Mouse (Mus musculus) heart, adult 18-20 months (tissue): ENCODE data around the gene Olfr1480. TPM values are rescaled to one million over a fixed set of nuclear protein-coding genes. Genes with fewer than 3 reads are reported as not detected.

Experiments
- DNase-seq, 2 experiments: peaks; one replicate each; pipeline ENCODE4 v3.0.0; 2021 to 2022; ENCODE audit warnings: mixed read lengths in 1 of 2
- long read RNA-seq, 2 experiments: library from polyadenylated mRNA; stranded (forward); transcript quantifications; one replicate each; pipeline ENCODE4 v2.0.0; 2021
- total RNA-seq, 2 experiments: library from RNA; stranded (reverse); gene quantifications; 2 replicates each; pipeline ENCODE4 v1.2.3; 2021

Olfr1480 gene
- total RNA-seq, result not detected
- long read RNA-seq, experiment 1, result 0 reads
- long read RNA-seq, experiment 2, result 0 reads

- DNase-seq, result no peak
These were observed at the start of gene Olfr1480 for GRCm38 (mm10) chr19:13527613-13528012. Gene Olfr1480, plus strand, starts transcription at chr19:13527913.

- DNase-seq, result no peak
These were observed 47.6 kb upstream of the Olfr1480 start, which contains the start of gene Olfr1475 for GRCm38 (mm10) chr19:13480096-13480495. Gene Olfr1475, minus strand, starts transcription at chr19:13480196.

- no peak for DNase-seq
These were observed 27.5 kb upstream of the Olfr1480 start, which contains the start of gene Olfr1477 for GRCm38 (mm10) chr19:13500246-13500645. Gene Olfr1477, plus strand, starts transcription at chr19:13500546.

Other genes starting within 250 kb of the Olfr1480 start
- not detected for gene Olfr1465, start 212.4 kb upstream of the Olfr1480 start, total RNA-seq
- gene Olfr1466, start 189.1 kb upstream of the Olfr1480 start, total RNA-seq, result not detected
- not detected for gene Olfr1467, start 165.7 kb upstream of the Olfr1480 start, total RNA-seq
- not detected for gene Olfr1469, start 120.1 kb upstream of the Olfr1480 start, total RNA-seq
- gene Olfr1471, start 84.5 kb upstream of the Olfr1480 start, total RNA-seq, result not detected
- not detected for gene Olfr1472, start 71.8 kb upstream of the Olfr1480 start, total RNA-seq
- not detected for gene Olfr1474, start 58.3 kb upstream of the Olfr1480 start, total RNA-seq
- gene Olfr1475, start 47.7 kb upstream of the Olfr1480 start, total RNA-seq, result not detected
- not detected for gene Olfr1477, start 27.4 kb upstream of the Olfr1480 start, total RNA-seq
- not detected for gene Olfr1484, start 55.6 kb downstream of the Olfr1480 start, total RNA-seq
- not detected for gene Olfr1487, start 89.5 kb downstream of the Olfr1480 start, total RNA-seq
- gene Olfr1489, start 103.7 kb downstream of the Olfr1480 start, total RNA-seq, result not detected
- not detected for gene Olfr1490, start 123.2 kb downstream of the Olfr1480 start, total RNA-seq
- not detected for gene Olfr1491, start 169.4 kb downstream of the Olfr1480 start, total RNA-seq
- not detected for gene Olfr1493-ps1, start 195.4 kb downstream of the Olfr1480 start, total RNA-seq
- not detected for gene Olfr1494, start 211.8 kb downstream of the Olfr1480 start, total RNA-seq
- gene Olfr1495, start 236.7 kb downstream of the Olfr1480 start, total RNA-seq, result not detected
- not detected for gene Olfr1496, start 250.0 kb downstream of the Olfr1480 start, total RNA-seq